ENCODE assay signal across 8 mouse cellular contexts in genomic region chr15:82898141-82898739, GRCm38 (mm10).
DNase-seq lines count a peak whose midpoint lies in the region; ATAC-seq lines count a peak whose summit lies in the region.

No protein-coding gene starts in this region.

- peak overlapping the region; percentile 98 for H3K4me3 ChIP-seq in neural tube, embryonic 11.5 days (ENCODE audit: low read depth, low read length)
- H3K4me3 ChIP-seq in forebrain, embryonic 10.5 days = peak overlapping the region; percentile 98
- peak overlapping the region; percentile 98 for H3K4me3 ChIP-seq in limb, embryonic 13.5 days
- peak overlapping the region; percentile 98 for H3K4me3 ChIP-seq in stomach, embryonic 14.5 days (ENCODE audit: low read depth, low read length)

- no peaks in the 10 kb centered on the region for H3K27me3 ChIP-seq in neural tube, embryonic 11.5 days (ENCODE audit: control insufficient read depth, insufficient read depth, low read length)
- H3K27me3 ChIP-seq in forebrain, embryonic 10.5 days (ENCODE audit: poor library complexity, severe bottlenecking) = peaks cover 33% of the 10 kb centered on the region
- H3K27me3 ChIP-seq in limb, embryonic 13.5 days = no peaks in the 10 kb centered on the region
- H3K27me3 ChIP-seq in stomach, embryonic 14.5 days (ENCODE audit: control insufficient read depth, insufficient read depth, low read length) = no peaks in the 10 kb centered on the region

- no peak overlapping the region for H3K27ac ChIP-seq in neural tube, embryonic 11.5 days (ENCODE audit: low read depth, low read length)
- H3K27ac ChIP-seq in forebrain, embryonic 10.5 days = peak overlapping the region; percentile 96
- peak overlapping the region; percentile 94 for H3K27ac ChIP-seq in limb, embryonic 13.5 days
- H3K27ac ChIP-seq in stomach, embryonic 14.5 days (ENCODE audit: low read length) = no peak overlapping the region

- WGBS in neural tube, embryonic 11.5 days = 16% methylated on average over 11 of the region's 11 CpGs
- WGBS in forebrain, embryonic 10.5 days = 19% methylated on average over 11 of the region's 11 CpGs
- 7% methylated on average over 11 of the region's 11 CpGs for WGBS in limb, embryonic 13.5 days
- WGBS in stomach, embryonic 14.5 days = 17% methylated on average over 11 of the region's 11 CpGs

- H3K4me2 ChIP-seq in neural tube, embryonic 11.5 days (ENCODE audit: low read depth) = peak overlapping the region; percentile 96
- peak overlapping the region; percentile 94 for H3K4me2 ChIP-seq in limb, embryonic 13.5 days (replicated peaks)
- peak overlapping the region; percentile 82 for H3K4me2 ChIP-seq in stomach, embryonic 14.5 days (replicated peaks; ENCODE audit: low read depth, low read length)

- H3K9me3 ChIP-seq in neural tube, embryonic 11.5 days (ENCODE audit: control insufficient read depth, low read length) = no peaks in the 10 kb centered on the region
- no peaks in the 10 kb centered on the region for H3K9me3 ChIP-seq in forebrain, embryonic 10.5 days
- no peaks in the 10 kb centered on the region for H3K9me3 ChIP-seq in limb, embryonic 13.5 days
- no peaks in the 10 kb centered on the region for H3K9me3 ChIP-seq in stomach, embryonic 14.5 days (ENCODE audit: control insufficient read depth, low read depth, low read length)

- H3K9ac ChIP-seq in neural tube, embryonic 11.5 days (ENCODE audit: low read length) = peak overlapping the region; percentile 95
- peak overlapping the region; percentile 89 for H3K9ac ChIP-seq in limb, embryonic 13.5 days
- H3K9ac ChIP-seq in stomach, embryonic 14.5 days (replicated peaks; ENCODE audit: low read depth, low read length) = peak overlapping the region; percentile 76

- ATAC-seq in neural tube, embryonic 11.5 days (ENCODE audit: insufficient read depth, low FRiP score, low TSS enrichment) = no peak
- ATAC-seq in limb, embryonic 13.5 days (ENCODE audit: low FRiP score, low read depth) = no peak
- no peak for ATAC-seq in stomach, embryonic 14.5 days (ENCODE audit: insufficient number of reproducible peaks, insufficient read depth, low FRiP score, low read depth)

- H3K36me3 ChIP-seq in neural tube, embryonic 11.5 days (ENCODE audit: control insufficient read depth, insufficient read depth, low read length) = no peaks in the 10 kb centered on the region
- no peaks in the 10 kb centered on the region for H3K36me3 ChIP-seq in forebrain, embryonic 10.5 days (replicated peaks)
- no peaks in the 10 kb centered on the region for H3K36me3 ChIP-seq in limb, embryonic 13.5 days
- H3K36me3 ChIP-seq in stomach, embryonic 14.5 days (ENCODE audit: control insufficient read depth, insufficient read depth, low read length) = no peaks in the 10 kb centered on the region

- DNase-seq in neural tube, embryonic 11.5 days (ENCODE audit: low spot score) = no peak
- no peak for DNase-seq in neural tube, embryonic 10.5 days (ENCODE audit: extremely low spot score, low spot score)
- no peak for DNase-seq in forebrain, embryonic 10.5 days (ENCODE audit: extremely low spot score, low spot score)
- no peak for DNase-seq in cerebellum, adult 9-10 months
- no peak for DNase-seq in embryo, embryonic 10 days (ENCODE audit: low spot score)
- no peak for DNase-seq in retina, embryonic 14.5 days (ENCODE audit: low spot score)

- H3K4me1 ChIP-seq in neural tube, embryonic 11.5 days (ENCODE audit: control insufficient read depth, insufficient read depth, low read length) = peaks cover 32% of the 10 kb centered on the region
- peaks cover 59% of the 10 kb centered on the region for H3K4me1 ChIP-seq in forebrain, embryonic 10.5 days
- peaks cover 52% of the 10 kb centered on the region for H3K4me1 ChIP-seq in limb, embryonic 13.5 days
- peaks cover 26% of the 10 kb centered on the region for H3K4me1 ChIP-seq in stomach, embryonic 14.5 days (ENCODE audit: control insufficient read depth, insufficient read depth, low read length)

Comparison
In these comparisons a context has a peak if more than half of its experiments do, and no peak if none do; other contexts are left out.
1. H3K27ac ChIP-seq: peak in forebrain, embryonic 10.5 days (single experiment) and limb, embryonic 13.5 days (single experiment); none in neural tube, embryonic 11.5 days (single experiment) and stomach, embryonic 14.5 days (single experiment).
2. Peak in every context shown above with its lines, with median percentiles within 50 percentile points of each other: H3K4me2 ChIP-seq, H3K4me3 ChIP-seq and H3K9ac ChIP-seq.